Mouse (Mus musculus) hindbrain, postnatal 0 days (tissue): ENCODE results near the gene Gm266. TPM values are rescaled to one million over a fixed set of nuclear protein-coding genes. Genes with fewer than 3 reads are reported as not detected.

Experiments used
- ATAC-seq: fragments of 200-750 bp; cut with Nextera tagmentation; 2 replicates; pipeline ENCODE4 v1.8.0; 2017; ENCODE audit warnings: mild to moderate bottlenecking, moderate TSS enrichment, moderate library complexity
- DNase-seq: peaks from one replicate; pipeline ENCODE4 v3.0.0-alpha.2; 2015; ENCODE audit warnings: low spot score
- H3K27ac ChIP-seq: fragments of 300-500 bp; sonication (generic); 2 replicates; pipeline ENCODE4 v1.5.1; 2014; ENCODE audit warnings: mild to moderate bottlenecking
- H3K27me3 ChIP-seq: fragments of 300-500 bp; sonication (generic); 2 replicates; pipeline ENCODE4 v1.6.1; 2014; ENCODE audit warnings: low read length, mixed read lengths; ENCODE audit not compliant: insufficient read depth
- H3K36me3 ChIP-seq: fragments of 300-500 bp; sonication (generic); 2 replicates; pipeline ENCODE4 v1.6.1; 2014; ENCODE audit warnings: low read length, mixed read lengths; ENCODE audit not compliant: insufficient read depth
- H3K4me1 ChIP-seq: fragments of 300-500 bp; sonication (generic); 2 replicates; pipeline ENCODE4 v1.6.1; 2014; ENCODE audit warnings: antibody characterized with exemption, low read length, mixed read lengths; ENCODE audit not compliant: insufficient read depth
- H3K4me2 ChIP-seq: fragments of 300-500 bp; sonication (generic); 2 replicates; pipeline ENCODE4 v1.6.1; 2014; ENCODE audit warnings: low read depth, mild to moderate bottlenecking, low read length, moderate library complexity, mixed read lengths
- H3K4me3 ChIP-seq: fragments of 300-500 bp; sonication (generic); 2 replicates; pipeline ENCODE4 v1.5.1; 2014; ENCODE audit warnings: low read length
- H3K9ac ChIP-seq: fragments of 300-500 bp; sonication (generic); replicated peaks from 2 replicates; pipeline ENCODE4 v1.6.1; 2014; ENCODE audit warnings: mild to moderate bottlenecking, low read length, moderate library complexity, mixed read lengths
- H3K9me3 ChIP-seq: fragments of 300-500 bp; sonication (generic); 2 replicates; pipeline ENCODE4 v1.6.1; 2016; ENCODE audit warnings: low read length, mixed read lengths
- CTCF ChIP-seq: IDR thresholded peaks from 2 replicates; pipeline ENCODE4 v1.5.1; 2016; ENCODE audit warnings: antibody characterized with exemption, control low read depth, low read depth
- WGBS: fragments of 180-500 bp; shearing (Covaris S2); extraction: QIAGEN DNeasy Blood & Tissue Kit; methylation state at CpG from one replicate; pipeline ENCODE4 v1.1.7; 2014; 5-methylcytosine and 5-hydroxymethylcytosine counted together
- polyA plus RNA-seq: library from polyadenylated mRNA; unstranded; fragments of >200 nt; fragmentation: Nextera tagmentation; extraction: Ambion mirVana; gene quantifications from 2 replicates; pipeline ENCODE4 v1.2.1, GENCODE M21; 2015
- total RNA-seq: library from RNA; depleted of rRNA; stranded (reverse); fragments of >200 nt; gene quantifications from 2 replicates; pipeline ENCODE4 v1.2.3, GENCODE M21; 2014

Gene Gm266
- total and polyA plus RNA-seq, 2 experiments from 2014 or later, result 11.8 to 22.1 TPM

DNA sequence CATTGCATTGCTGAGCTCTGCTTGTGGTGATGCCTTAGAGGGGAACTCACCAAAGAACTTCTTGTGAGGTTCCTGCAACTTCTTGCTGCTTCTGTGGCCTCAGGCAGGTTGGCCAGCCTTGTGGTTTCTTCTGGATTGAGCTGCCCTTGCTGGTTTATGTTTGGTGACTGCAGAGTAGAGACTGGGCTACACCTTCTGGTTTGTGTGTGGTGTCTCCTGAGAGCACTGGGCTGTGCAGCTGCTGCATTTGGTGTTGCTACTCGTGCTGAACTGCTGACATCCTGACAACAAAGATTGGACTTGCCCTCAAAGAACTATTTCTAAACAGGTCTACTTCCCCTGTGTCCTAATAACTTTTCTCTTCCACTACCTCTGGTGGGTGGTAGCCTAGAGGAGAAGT is 38.8 kb upstream of the Gm266 start:
- Histone ChIP-seq H3K27ac (no peak overlapping the region), H3K36me3 (no peaks in the 10 kb centered on the region), H3K4me1 (no peaks in the 10 kb centered on the region), H3K9ac (no peak overlapping the region), H3K4me2 (no peak overlapping the region), H3K4me3 (no peak overlapping the region), H3K9me3 (0 out of 2 replicates have a peak, but pooled peaks cover 2% of the 10 kb centered on the region), H3K27me3 (no peaks in the 10 kb centered on the region)
- no peak for ATAC-seq
- no peak for TF ChIP-seq CTCF
- WGBS, result 75% methylated on average over 1 of the region's 1 CpGs
- DNase-seq, result no peak

DNA sequence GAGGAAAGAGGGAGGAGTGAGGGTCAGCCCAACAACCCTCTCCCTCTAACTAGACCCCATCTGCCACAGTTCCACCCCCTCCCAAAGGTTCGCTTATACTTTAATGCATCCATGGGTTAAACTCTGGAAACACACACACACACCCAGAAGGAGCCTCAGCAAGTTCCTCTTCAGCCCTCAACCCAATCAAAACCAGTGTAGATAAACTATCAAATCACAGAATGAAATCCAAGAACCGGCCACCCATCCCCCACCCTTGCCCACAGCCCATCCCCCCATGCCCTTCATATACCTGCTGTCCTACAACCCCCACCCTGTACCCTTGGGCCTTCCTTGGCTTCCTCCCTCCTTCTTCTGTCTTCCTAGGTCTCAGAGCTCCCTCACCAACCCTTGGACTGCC is 35.4 kb upstream of the Gm266 start:
- no peaks in the 10 kb centered on the region for H3K4me1 ChIP-seq
- no peak overlapping the region for H3K4me2 ChIP-seq
- H3K27ac ChIP-seq, result no peak overlapping the region
- 0 out of 2 replicates have a peak, but pooled peaks cover 2% of the 10 kb centered on the region for H3K9me3 ChIP-seq
- DNase-seq, result no peak
- ATAC-seq, result no peak
- WGBS, result 86% methylated on average over 2 of the region's 2 CpGs
- no peak for TF ChIP-seq CTCF
- H3K9ac ChIP-seq, result no peak overlapping the region
- no peak overlapping the region for H3K4me3 ChIP-seq
- no peaks in the 10 kb centered on the region for H3K36me3 ChIP-seq
- no peaks in the 10 kb centered on the region for H3K27me3 ChIP-seq

DNA sequence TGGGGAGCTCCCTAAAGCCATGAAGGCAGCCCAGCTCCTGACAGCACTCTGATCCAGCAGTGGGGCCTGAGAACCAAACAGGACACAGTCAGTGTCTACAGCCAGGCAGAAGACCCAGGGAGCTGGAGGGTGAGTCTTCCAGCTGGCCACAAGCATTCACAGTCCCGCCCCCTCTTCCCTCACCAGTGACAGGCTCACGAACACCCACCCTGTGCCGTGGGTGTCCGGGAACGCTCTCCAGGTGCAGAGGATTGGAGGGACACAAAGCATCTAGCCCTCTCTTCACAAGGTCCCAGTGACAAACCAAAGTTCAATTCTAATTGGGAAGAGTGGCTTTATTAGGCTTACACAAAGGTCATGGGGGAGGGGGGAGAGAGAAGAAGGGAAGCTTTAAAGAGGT is 34.2 kb upstream of the Gm266 start:
- no peak overlapping the region for H3K4me3 ChIP-seq
- no peaks in the 10 kb centered on the region for H3K27me3 ChIP-seq
- H3K27ac ChIP-seq, result no peak overlapping the region
- ATAC-seq (no peak), DNase-seq (no peak)
- no peak overlapping the region for H3K9ac ChIP-seq
- H3K4me2 ChIP-seq, result no peak overlapping the region
- no peaks in the 10 kb centered on the region for H3K36me3 ChIP-seq
- no peak for TF ChIP-seq CTCF
- H3K4me1 ChIP-seq, result 0 out of 2 replicates have a peak, but pooled peaks cover under 1% of the 10 kb centered on the region
- 0 out of 2 replicates have a peak, but pooled peaks cover 2% of the 10 kb centered on the region for H3K9me3 ChIP-seq
- WGBS, result 82% methylated on average over 5 of the region's 5 CpGs

DNA sequence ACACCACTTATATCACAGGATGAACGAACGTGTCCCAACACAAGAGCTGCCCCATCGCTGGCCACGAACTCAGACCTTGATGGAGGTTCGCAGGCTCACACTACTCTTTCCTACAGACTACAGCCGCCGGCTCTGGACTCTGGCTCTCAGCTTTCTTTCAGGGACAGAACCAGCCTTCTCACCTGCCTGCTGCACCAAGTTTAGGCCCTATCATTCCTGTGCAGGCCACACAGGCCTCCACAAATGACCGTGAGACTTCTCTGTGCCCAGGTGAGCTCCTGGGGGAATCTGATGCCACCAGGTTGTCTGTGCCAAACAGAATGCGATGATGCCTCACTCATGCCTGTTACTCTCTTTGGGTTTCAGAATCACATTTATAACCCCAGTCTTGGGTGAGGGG is 32.8 kb upstream of the Gm266 start:
- TF ChIP-seq CTCF, result no peak
- Histone ChIP-seq H3K36me3 (no peaks in the 10 kb centered on the region), H3K27me3 (no peaks in the 10 kb centered on the region), H3K9ac (no peak overlapping the region), H3K9me3 (0 out of 2 replicates have a peak, but pooled peaks cover 2% of the 10 kb centered on the region), H3K4me1 (0 out of 2 replicates have a peak, but pooled peaks cover 6% of the 10 kb centered on the region), H3K4me2 (no peak overlapping the region), H3K27ac (no peak overlapping the region), H3K4me3 (no peak overlapping the region)
- WGBS, result 89% methylated on average over 9 of the region's 9 CpGs
- no peak for DNase-seq
- no peak for ATAC-seq

DNA sequence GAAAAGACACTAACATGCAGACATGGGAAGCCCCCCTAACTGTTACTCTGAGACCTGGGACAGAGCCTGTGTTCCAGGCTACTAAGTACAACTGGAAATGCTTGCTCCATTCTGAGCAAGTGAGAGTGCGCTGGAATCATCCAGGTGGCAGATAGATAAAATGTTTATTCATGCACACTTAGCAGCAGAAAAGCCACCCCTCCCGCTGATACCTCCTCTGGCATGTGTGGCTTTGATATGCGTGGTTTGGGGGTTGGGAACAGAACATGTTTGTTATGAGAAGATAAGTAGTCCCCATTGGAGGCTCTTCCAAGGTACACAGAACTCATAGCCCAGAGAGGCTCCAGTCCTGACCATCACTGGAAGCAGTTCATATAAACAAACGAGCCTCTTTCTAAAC is 32.3 kb upstream of the Gm266 start:
- DNase-seq, result no peak
- no peak overlapping the region for H3K4me3 ChIP-seq
- no peak overlapping the region for H3K4me2 ChIP-seq
- H3K9me3 ChIP-seq, result 0 out of 2 replicates have a peak, but pooled peaks cover 2% of the 10 kb centered on the region
- H3K36me3 ChIP-seq, result no peaks in the 10 kb centered on the region
- no peak for ATAC-seq
- H3K4me1 ChIP-seq, result 0 out of 2 replicates have a peak, but pooled peaks cover 6% of the 10 kb centered on the region
- H3K27me3 ChIP-seq, result no peaks in the 10 kb centered on the region
- no peak overlapping the region for H3K9ac ChIP-seq
- WGBS, result 63% methylated on average over 4 of the region's 4 CpGs
- no peak for TF ChIP-seq CTCF
- H3K27ac ChIP-seq, result no peak overlapping the region

DNA sequence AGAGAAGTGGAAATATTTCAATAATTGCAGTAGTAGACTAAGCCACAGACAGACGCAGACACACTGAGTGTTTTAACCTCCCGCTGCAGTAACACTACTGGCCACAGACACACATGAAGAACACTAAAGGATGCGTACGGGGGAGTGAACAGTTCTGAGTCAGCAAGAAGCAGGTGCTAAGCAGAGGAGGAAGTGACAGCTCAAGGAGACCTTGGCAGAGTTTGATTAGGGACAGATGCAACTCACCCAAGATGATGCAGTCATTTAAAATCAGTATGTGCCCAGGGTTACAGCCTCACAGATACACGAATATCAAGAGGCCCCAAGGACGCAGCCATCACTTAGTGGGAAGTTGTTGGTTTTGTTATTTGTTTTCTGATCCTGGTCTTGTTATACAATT is 31.2 kb upstream of the Gm266 start:
- no peak for TF ChIP-seq CTCF
- 0 out of 2 replicates have a peak, but pooled peaks cover under 1% of the 10 kb centered on the region for H3K9me3 ChIP-seq
- H3K4me2 ChIP-seq, result no peak overlapping the region
- no peak for DNase-seq
- H3K4me3 ChIP-seq, result no peak overlapping the region
- no peak overlapping the region for H3K9ac ChIP-seq
- H3K27ac ChIP-seq, result no peak overlapping the region
- ATAC-seq, result no peak
- 89% methylated on average over 6 of the region's 6 CpGs for WGBS
- H3K27me3 ChIP-seq, result no peaks in the 10 kb centered on the region
- no peaks in the 10 kb centered on the region for H3K36me3 ChIP-seq
- H3K4me1 ChIP-seq, result 0 out of 2 replicates have a peak, but pooled peaks cover 6% of the 10 kb centered on the region

DNA sequence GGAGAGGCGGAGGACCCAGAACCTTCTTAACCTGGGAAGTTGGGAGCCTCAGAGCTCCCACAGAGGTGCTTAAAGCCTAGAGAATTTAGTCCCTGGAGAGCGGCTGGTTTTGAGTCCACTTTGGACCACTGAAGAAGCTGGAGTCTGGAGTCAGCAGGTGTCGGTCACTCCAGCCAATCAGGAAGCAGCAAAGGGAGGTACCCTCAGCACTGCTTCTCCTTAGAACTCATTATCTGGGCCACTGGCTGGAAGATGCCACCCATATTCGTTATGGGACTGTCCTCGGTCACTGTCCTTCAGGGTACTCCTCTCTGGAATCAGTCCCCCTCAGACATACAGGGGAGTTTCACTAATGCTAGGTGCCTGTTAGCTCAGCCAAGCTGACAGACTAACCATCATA is 30.3 kb upstream of the Gm266 start:
- no peak overlapping the region for H3K27ac ChIP-seq
- no peak for TF ChIP-seq CTCF
- WGBS, result 94% methylated on average over 5 of the region's 5 CpGs
- no peak overlapping the region for H3K9ac ChIP-seq
- H3K9me3 ChIP-seq, result no peaks in the 10 kb centered on the region
- H3K36me3 ChIP-seq, result no peaks in the 10 kb centered on the region
- H3K27me3 ChIP-seq, result no peaks in the 10 kb centered on the region
- H3K4me3 ChIP-seq, result no peak overlapping the region
- H3K4me2 ChIP-seq, result no peak overlapping the region
- H3K4me1 ChIP-seq, result 0 out of 2 replicates have a peak, but pooled peaks cover 6% of the 10 kb centered on the region
- ATAC-seq (no peak), DNase-seq (no peak)
